Mouse (Mus musculus): ENCODE measurements at regions not wholly inside any gene's neighbourhood (a gene's known extent, or its start where the extent isn't known, plus 50 kb on each side); places are given as distances from the start of the nearest gene placed in this dataset.

- in situ Hi-C loops (cut with MboI, MseI) = no loop called here
Observed at GRCm38 (mm10) chr15:67902982-67903381, 1402.3 kb upstream of the Lrrc6 start.

GRCm38 (mm10) chr15:67901191-67901601 lies 1400.5 kb upstream of the Lrrc6 start:
- in situ Hi-C loops (cut with MboI, MseI) = no loop called here

- in situ Hi-C loops (cut with MboI, MseI) = no loop called here
Observed at GRCm38 (mm10) chr15:67899772-67900171, 1399.1 kb upstream of the Lrrc6 start.

GRCm38 (mm10) chr15:67898959-67899403 lies 1398.3 kb upstream of the Lrrc6 start:
- in situ Hi-C loops (cut with MboI, MseI) = no loop called here

GRCm38 (mm10) chr15:67892066-67892465 lies 1391.4 kb upstream of the Lrrc6 start:
- in situ Hi-C loops (cut with MboI, MseI) = no loop called here

- in situ Hi-C loops (cut with MboI, MseI) = no loop called here
Observed at GRCm38 (mm10) chr15:67890612-67891304, 1390.0 kb upstream of the Lrrc6 start.

GRCm38 (mm10) chr15:67888548-67888947 lies 1387.8 kb upstream of the Lrrc6 start:
- in situ Hi-C loops (cut with MboI, MseI) = no loop called here

GRCm38 (mm10) chr15:67855291-67855690 lies 1354.6 kb upstream of the Lrrc6 start:
- in situ Hi-C loops (cut with MboI, MseI) = loop anchor here in 1 of 2 experiments (5.0 kb wide), 1 partner anchor 43 kb away; no protein-coding TSS in a partner anchor

- in situ Hi-C loops (cut with MboI, MseI) = no loop called here
Observed at GRCm38 (mm10) chr15:67850118-67850517, 1349.4 kb upstream of the Lrrc6 start.

GRCm38 (mm10) chr15:67845707-67846106 lies 1345.0 kb upstream of the Lrrc6 start:
- in situ Hi-C loops (cut with MboI, MseI) = no loop called here

GRCm38 (mm10) chr15:67840671-67841070 lies 1340.0 kb upstream of the Lrrc6 start:
- in situ Hi-C loops (cut with MboI, MseI) = no loop called here

GRCm38 (mm10) chr15:67825796-67826484 lies 1325.2 kb upstream of the Lrrc6 start:
- in situ Hi-C loops (cut with MboI, MseI) = no loop called here

GRCm38 (mm10) chr15:67823226-67823625 lies 1322.5 kb upstream of the Lrrc6 start:
- in situ Hi-C loops (cut with MboI, MseI) = no loop called here

GRCm38 (mm10) chr15:67799871-67800270 lies 1299.2 kb upstream of the Lrrc6 start:
- in situ Hi-C loops (cut with MboI, MseI) = no loop called here

- in situ Hi-C loops (cut with MboI, MseI) = no loop called here
Observed at GRCm38 (mm10) chr15:67795578-67795977, 1294.9 kb upstream of the Lrrc6 start.

GRCm38 (mm10) chr15:67792822-67793221 lies 1292.1 kb upstream of the Lrrc6 start:
- in situ Hi-C loops (cut with MboI, MseI) = no loop called here

GRCm38 (mm10) chr15:67788587-67788986 lies 1287.9 kb upstream of the Lrrc6 start:
- in situ Hi-C loops (cut with MboI, MseI) = no loop called here

- in situ Hi-C loops (cut with MboI, MseI) = no loop called here
Observed at GRCm38 (mm10) chr15:67785583-67785982, 1284.9 kb upstream of the Lrrc6 start.

GRCm38 (mm10) chr15:67783754-67784153 lies 1283.0 kb upstream of the Lrrc6 start:
- in situ Hi-C loops (cut with MboI, MseI) = no loop called here

- in situ Hi-C loops (cut with MboI, MseI) = no loop called here
Observed at GRCm38 (mm10) chr15:67782505-67782904, 1281.8 kb upstream of the Lrrc6 start.

- in situ Hi-C loops (cut with MboI, MseI) = no loop called here
Observed at GRCm38 (mm10) chr15:67780856-67781255, 1280.1 kb upstream of the Lrrc6 start.

GRCm38 (mm10) chr15:67767624-67768023 lies 1266.9 kb upstream of the Lrrc6 start:
- in situ Hi-C loops (cut with MboI, MseI) = no loop called here

GRCm38 (mm10) chr15:67759221-67759620 lies 1258.5 kb upstream of the Lrrc6 start:
- in situ Hi-C loops (cut with MboI, MseI) = no loop called here
